Mouse (Mus musculus) hindbrain, embryonic 16.5 days (tissue): ENCODE results near the gene Arl2bp. TPM values are rescaled to one million over a fixed set of nuclear protein-coding genes. Genes with fewer than 3 reads are reported as not detected.

Experiments used
- ATAC-seq: fragments of 200-750 bp; cut with Nextera tagmentation; 2 replicates; pipeline ENCODE4 v1.8.0; 2017; ENCODE audit warnings: moderate TSS enrichment, moderate library complexity
- H3K27ac ChIP-seq: fragments of 300-500 bp; sonication (generic); 2 replicates; pipeline ENCODE4 v1.5.1; 2014; ENCODE audit warnings: low read depth, mild to moderate bottlenecking, control low read depth, low read length, moderate library complexity
- H3K27me3 ChIP-seq: fragments of 300-500 bp; sonication (generic); replicated peaks from 2 replicates; pipeline ENCODE4 v1.6.1; 2014; ENCODE audit warnings: low read length; ENCODE audit not compliant: control insufficient read depth, insufficient read depth
- H3K36me3 ChIP-seq: fragments of 300-500 bp; sonication (generic); 2 replicates; pipeline ENCODE4 v1.6.1; 2014; ENCODE audit warnings: mild to moderate bottlenecking, low read length, moderate library complexity, mixed read lengths; ENCODE audit not compliant: control insufficient read depth, insufficient read depth
- H3K4me1 ChIP-seq: fragments of 300-500 bp; sonication (generic); 2 replicates; pipeline ENCODE4 v1.6.1; 2014; ENCODE audit warnings: low read depth, low read length; ENCODE audit not compliant: control insufficient read depth, insufficient read depth
- H3K4me2 ChIP-seq: fragments of 300-500 bp; sonication (generic); 2 replicates; pipeline ENCODE4 v1.6.1; 2014; ENCODE audit warnings: mild to moderate bottlenecking, low read length, control low read depth, moderate library complexity
- H3K4me3 ChIP-seq: fragments of 300-500 bp; sonication (generic); 2 replicates; pipeline ENCODE4 v1.5.1; 2014; ENCODE audit warnings: mild to moderate bottlenecking, low read length, control low read depth, moderate library complexity
- H3K9ac ChIP-seq: fragments of 300-500 bp; sonication (generic); 2 replicates; pipeline ENCODE4 v1.6.1; 2014; ENCODE audit warnings: low read depth, mild to moderate bottlenecking, control low read depth, low read length, moderate library complexity
- H3K9me3 ChIP-seq: fragments of 300-500 bp; sonication (generic); 2 replicates; pipeline ENCODE4 v1.6.1; 2014; ENCODE audit warnings: mild to moderate bottlenecking, low read length, moderate library complexity; ENCODE audit not compliant: control insufficient read depth
- WGBS: fragments of 180-500 bp; shearing (Covaris S2); extraction: QIAGEN DNeasy Blood & Tissue Kit; methylation state at CpG from one replicate; pipeline ENCODE4 v1.1.7; 2014; 5-methylcytosine and 5-hydroxymethylcytosine counted together
- polyA plus RNA-seq: library from polyadenylated mRNA; unstranded; fragments of >200 nt; fragmentation: Nextera tagmentation; extraction: Ambion mirVana; gene quantifications from 2 replicates; pipeline ENCODE4 v1.2.1, GENCODE M21; 2015

Gene Arl2bp
- polyA plus RNA-seq, 1 experiment from 2014 or later, result 191 TPM

- no peaks in the 10 kb centered on the region for H3K36me3 ChIP-seq
- WGBS, result 59% methylated on average over 5 of the region's 5 CpGs
- no peak overlapping the region for H3K27ac ChIP-seq
- no peak overlapping the region for H3K4me3 ChIP-seq
- ATAC-seq, result 0 out of 2 replicates have a peak, but pooled peaks have one; percentile 65
- H3K4me2 ChIP-seq, result no peak overlapping the region
- no peaks in the 10 kb centered on the region; the same call in none of the 2 replicates for H3K4me1 ChIP-seq
- H3K27me3 ChIP-seq, result no peaks in the 10 kb centered on the region
- no peak overlapping the region for H3K9ac ChIP-seq
- H3K9me3 ChIP-seq, result no peaks in the 10 kb centered on the region
Measured at GRCm38 (mm10) chr8:94711160-94711718, 44.8 kb downstream of the Arl2bp start.

- no peak for ATAC-seq
- H3K9me3 ChIP-seq, result no peaks in the 10 kb centered on the region
Measured at GRCm38 (mm10) chr8:94714556-94714955, 48.2 kb downstream of the Arl2bp start.

GRCm38 (mm10) chr8:94715871-94716270 lies 49.5 kb downstream of the Arl2bp start:
- 72% methylated on average over 3 of the region's 3 CpGs for WGBS
- H3K4me1 ChIP-seq, result no peaks in the 10 kb centered on the region; the same call in none of the 2 replicates
- ATAC-seq, result no peak
- no peaks in the 10 kb centered on the region for H3K36me3 ChIP-seq
- H3K4me3 ChIP-seq, result no peak overlapping the region
- H3K27me3 ChIP-seq, result no peaks in the 10 kb centered on the region
- no peaks in the 10 kb centered on the region for H3K9me3 ChIP-seq
- H3K9ac ChIP-seq, result no peak overlapping the region
- no peak overlapping the region for H3K27ac ChIP-seq
- no peak overlapping the region for H3K4me2 ChIP-seq

More at GRCm38 (mm10) chr8:94714556-94714955, 48.2 kb downstream of the Arl2bp start:
- 28% methylated on average over 5 of the region's 5 CpGs for WGBS
- Histone ChIP-seq H3K9ac (no peak overlapping the region), H3K27ac (no peak overlapping the region), H3K4me3 (no peak overlapping the region), H3K27me3 (no peaks in the 10 kb centered on the region), H3K36me3 (no peaks in the 10 kb centered on the region), H3K4me1 (no peaks in the 10 kb centered on the region; the same call in none of the 2 replicates), H3K4me2 (no peak overlapping the region)

GRCm38 (mm10) chr8:94716841-94717240 lies 50.4 kb downstream of the Arl2bp start:
- WGBS, result 94% methylated on average over 1 of the region's 1 CpGs
- no peak for ATAC-seq
- no peak overlapping the region for H3K9ac ChIP-seq
- H3K27ac ChIP-seq, result no peak overlapping the region
- H3K36me3 ChIP-seq, result no peaks in the 10 kb centered on the region
- no peaks in the 10 kb centered on the region; the same call in 1 of the 2 replicates for H3K4me1 ChIP-seq
- H3K27me3 ChIP-seq, result no peaks in the 10 kb centered on the region
- H3K9me3 ChIP-seq, result no peaks in the 10 kb centered on the region
- H3K4me2 ChIP-seq, result no peak overlapping the region
- no peak overlapping the region for H3K4me3 ChIP-seq

Other genes starting within 250 kb of the Arl2bp start
- gene Nlrc5, start 232.2 kb upstream of the Arl2bp start, polyA plus RNA-seq, result 0.11 and 0.31 TPM in 2 replicates
- 22.7 and 23.5 TPM in 2 replicates for gene Cpne2, start 133.6 kb upstream of the Arl2bp start, polyA plus RNA-seq
- gene Rspry1, start 64.7 kb upstream of the Arl2bp start, polyA plus RNA-seq, result 45.0 and 48.1 TPM in 2 replicates
- gene Fam192a, start 64.6 kb upstream of the Arl2bp start, polyA plus RNA-seq, result 67.4 and 67.9 TPM in 2 replicates
- 3.5 and 8.1 TPM in 2 replicates for gene Pllp, start 29.7 kb downstream of the Arl2bp start, polyA plus RNA-seq
- gene Ccl22, start 79.0 kb downstream of the Arl2bp start, polyA plus RNA-seq, result not detected in 2 replicates
- gene Cx3cl1, start 105.4 kb downstream of the Arl2bp start, polyA plus RNA-seq, result 61.2 and 62.0 TPM in 2 replicates
- gene Ccl17, start 143.9 kb downstream of the Arl2bp start, polyA plus RNA-seq, result 0.79 and 0.80 TPM in 2 replicates
- 67.7 and 69.8 TPM in 2 replicates for gene Coq9, start 171.7 kb downstream of the Arl2bp start, polyA plus RNA-seq
- gene Ciapin1, start 171.8 kb downstream of the Arl2bp start, polyA plus RNA-seq, result 190 and 191 TPM in 2 replicates
- gene Polr2c, start 190.8 kb downstream of the Arl2bp start, polyA plus RNA-seq, result 109 and 119 TPM in 2 replicates
- 91.1 and 95.5 TPM in 2 replicates for gene Dok4, start 209.7 kb downstream of the Arl2bp start, polyA plus RNA-seq